23 mouse cellular contexts compared by ENCODE assay signal in the genomic region with DNA sequence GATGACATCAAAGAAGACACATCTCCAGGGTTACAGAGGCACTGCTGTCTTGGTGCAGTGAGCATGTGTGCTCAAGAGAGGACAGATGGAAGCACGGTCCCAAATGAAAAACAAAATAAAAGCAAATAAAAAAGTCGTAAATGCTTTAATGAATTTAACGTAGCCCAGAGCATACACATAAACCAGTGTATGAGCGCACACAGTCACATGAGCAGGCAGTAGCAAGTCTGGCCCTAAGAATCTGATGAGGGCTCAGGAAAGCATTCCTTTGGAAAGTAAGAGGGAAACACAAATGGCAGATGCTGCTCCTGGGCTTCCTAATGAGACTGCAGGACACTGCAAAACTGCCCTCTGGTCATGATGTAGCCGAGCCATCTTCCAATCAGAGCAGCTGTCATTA. TPM values are rescaled to one million over a fixed set of nuclear protein-coding genes. Genes with fewer than 3 reads are reported as not detected.
DNase-seq lines count a peak whose midpoint lies in the region; ATAC-seq lines count a peak whose summit lies in the region.
"Had no signal": no experiment of that assay in that cellular context is flagged by ENCODE, and none has a peak within 500 bp of the region (broad histone marks: within the 10 kb centered on the region; RNA-seq: fewer than 3 reads in every experiment).

No protein-coding gene starts in this region.

- 0 out of 2 replicates have a peak overlapping the region, but pooled peaks have one; percentile 32 for H3K27ac ChIP-seq in hindbrain, embryonic 14.5 days
- H3K27ac ChIP-seq in hindbrain, embryonic 12.5 days, result no peak overlapping the region
- no peak overlapping the region for H3K27ac ChIP-seq in midbrain, embryonic 15.5 days
- no peak overlapping the region for H3K27ac ChIP-seq in midbrain, embryonic 16.5 days (ENCODE audit: low read length)
- peak overlapping the region; percentile 53; the same call in 1 of the 2 replicates for H3K27ac ChIP-seq in limb, embryonic 11.5 days (replicated peaks; ENCODE audit: low read depth, low read length)
- 0 out of 2 replicates have a peak overlapping the region, but pooled peaks have one; percentile 10 for H3K27ac ChIP-seq in neural tube, embryonic 14.5 days (ENCODE audit: low read depth, low read length)
- H3K27ac ChIP-seq: embryonic facial prominence, embryonic 10.5 days; heart, embryonic 13.5 days had no signal

- DNase-seq in hindbrain, embryonic 14.5 days (ENCODE audit: low spot score), result no peak
- no peak for DNase-seq in limb, embryonic 11.5 days (ENCODE audit: low spot score)
- DNase-seq in testis, postnatal 10 days (ENCODE audit: low spot score), result no peak
- DNase-seq in layer of hippocampus, adult 11-12 months (ENCODE audit: low spot score), result no peak
- DNase-seq: adrenal gland, postnatal 14 days; cerebellum, adult 2 months; cerebellum, postnatal 10 days; gastrocnemius, postnatal 36 days; heart, adult 11 months; heart, postnatal 4 days had no signal

- no peak overlapping the region for H3K4me2 ChIP-seq in hindbrain, embryonic 14.5 days (replicated peaks)
- H3K4me2 ChIP-seq in hindbrain, embryonic 12.5 days (replicated peaks), result no peak overlapping the region
- H3K4me2 ChIP-seq in midbrain, embryonic 15.5 days, result no peak overlapping the region
- H3K4me2 ChIP-seq in midbrain, embryonic 16.5 days (ENCODE audit: low read length), result no peak overlapping the region
- no peak overlapping the region for H3K4me2 ChIP-seq in limb, embryonic 11.5 days (ENCODE audit: low read depth, severe bottlenecking)
- no peak overlapping the region for H3K4me2 ChIP-seq in neural tube, embryonic 14.5 days (ENCODE audit: low read depth, low read length)
- H3K4me2 ChIP-seq: heart, embryonic 13.5 days had no signal

- H3K9ac ChIP-seq in hindbrain, embryonic 14.5 days, result no peak overlapping the region; the same call in 1 of the 2 replicates
- H3K9ac ChIP-seq in hindbrain, embryonic 12.5 days, result no peak overlapping the region
- no peak overlapping the region for H3K9ac ChIP-seq in midbrain, embryonic 15.5 days
- no peak overlapping the region for H3K9ac ChIP-seq in midbrain, embryonic 16.5 days (ENCODE audit: low read depth, low read length)
- H3K9ac ChIP-seq in limb, embryonic 11.5 days (ENCODE audit: low read length), result no peak overlapping the region
- H3K9ac ChIP-seq in neural tube, embryonic 14.5 days (replicated peaks; ENCODE audit: low read depth, low read length), result no peak overlapping the region
- H3K9ac ChIP-seq: heart, embryonic 13.5 days had no signal

- H3K9me3 ChIP-seq in hindbrain, embryonic 14.5 days (ENCODE audit: control insufficient read depth, low read length), result no peaks in the 10 kb centered on the region
- H3K9me3 ChIP-seq in hindbrain, embryonic 12.5 days (replicated peaks), result 0 out of 2 replicates have a peak, but pooled peaks cover 2% of the 10 kb centered on the region
- no peaks in the 10 kb centered on the region for H3K9me3 ChIP-seq in midbrain, embryonic 15.5 days
- H3K9me3 ChIP-seq in midbrain, embryonic 16.5 days (replicated peaks; ENCODE audit: control insufficient read depth, low read length, poor library complexity, severe bottlenecking), result no peaks in the 10 kb centered on the region
- H3K9me3 ChIP-seq in limb, embryonic 11.5 days (ENCODE audit: control insufficient read depth, low read length), result no peaks in the 10 kb centered on the region
- H3K9me3 ChIP-seq in neural tube, embryonic 14.5 days (ENCODE audit: control insufficient read depth, low read length), result no peaks in the 10 kb centered on the region
- H3K9me3 ChIP-seq: heart, embryonic 13.5 days had no signal

- peaks cover 45% of the 10 kb centered on the region for H3K36me3 ChIP-seq in hindbrain, embryonic 14.5 days (replicated peaks; ENCODE audit: control insufficient read depth, insufficient read depth)
- H3K36me3 ChIP-seq in hindbrain, embryonic 12.5 days, result peaks cover 43% of the 10 kb centered on the region
- peaks cover 17% of the 10 kb centered on the region; the same call in 1 of the 2 replicates for H3K36me3 ChIP-seq in midbrain, embryonic 15.5 days (replicated peaks)
- peaks cover 13% of the 10 kb centered on the region for H3K36me3 ChIP-seq in midbrain, embryonic 16.5 days (ENCODE audit: control insufficient read depth, insufficient read depth, low read length)
- H3K36me3 ChIP-seq in limb, embryonic 11.5 days (ENCODE audit: control insufficient read depth, insufficient read depth, low read length), result peaks cover 19% of the 10 kb centered on the region
- H3K36me3 ChIP-seq in neural tube, embryonic 14.5 days (ENCODE audit: control insufficient read depth, insufficient read depth, low read length), result peaks cover 8% of the 10 kb centered on the region

- no peaks in the 10 kb centered on the region for H3K27me3 ChIP-seq in hindbrain, embryonic 14.5 days (ENCODE audit: control insufficient read depth, insufficient read depth, low read length)
- H3K27me3 ChIP-seq in hindbrain, embryonic 12.5 days, result no peaks in the 10 kb centered on the region
- H3K27me3 ChIP-seq in midbrain, embryonic 15.5 days (replicated peaks), result no peaks in the 10 kb centered on the region
- H3K27me3 ChIP-seq in midbrain, embryonic 16.5 days (ENCODE audit: control insufficient read depth, insufficient read depth, low read depth, low read length), result no peaks in the 10 kb centered on the region
- no peaks in the 10 kb centered on the region for H3K27me3 ChIP-seq in limb, embryonic 11.5 days (ENCODE audit: control insufficient read depth, insufficient read depth, low read length)
- H3K27me3 ChIP-seq in neural tube, embryonic 14.5 days (ENCODE audit: control insufficient read depth, insufficient read depth, low read length), result no peaks in the 10 kb centered on the region
- H3K27me3 ChIP-seq: CH12.LX; heart, embryonic 13.5 days; Patski had no signal

- no peak overlapping the region for H3K4me3 ChIP-seq in hindbrain, embryonic 14.5 days (replicated peaks; ENCODE audit: low read length)
- no peak overlapping the region for H3K4me3 ChIP-seq in hindbrain, embryonic 12.5 days
- no peak overlapping the region for H3K4me3 ChIP-seq in midbrain, embryonic 15.5 days
- H3K4me3 ChIP-seq in midbrain, embryonic 16.5 days (ENCODE audit: low read depth, low read length), result no peak overlapping the region
- H3K4me3 ChIP-seq in limb, embryonic 11.5 days (ENCODE audit: low read depth, low read length), result no peak overlapping the region
- H3K4me3 ChIP-seq in neural tube, embryonic 14.5 days (ENCODE audit: low read depth, low read length), result no peak overlapping the region
- H3K4me3 ChIP-seq: embryonic facial prominence, embryonic 10.5 days; heart, embryonic 13.5 days had no signal

- 67% methylated on average over 5 of the region's 5 CpGs for WGBS in hindbrain, embryonic 14.5 days
- WGBS in hindbrain, embryonic 12.5 days, result 85% methylated on average over 5 of the region's 5 CpGs
- WGBS in midbrain, embryonic 15.5 days, result 66% methylated on average over 5 of the region's 5 CpGs
- WGBS in midbrain, embryonic 16.5 days, result 67% methylated on average over 5 of the region's 5 CpGs
- 60% methylated on average over 5 of the region's 5 CpGs for WGBS in limb, embryonic 11.5 days
- 42% methylated on average over 5 of the region's 5 CpGs for WGBS in neural tube, embryonic 14.5 days

- H3K4me1 ChIP-seq in hindbrain, embryonic 14.5 days (replicated peaks; ENCODE audit: control insufficient read depth, insufficient read depth, low read length), result no peaks in the 10 kb centered on the region; the same call in 1 of the 2 replicates
- peaks cover 9% of the 10 kb centered on the region for H3K4me1 ChIP-seq in hindbrain, embryonic 12.5 days
- H3K4me1 ChIP-seq in midbrain, embryonic 15.5 days, result peaks cover 8% of the 10 kb centered on the region; the same call in 1 of the 2 replicates
- H3K4me1 ChIP-seq in midbrain, embryonic 16.5 days (ENCODE audit: control insufficient read depth, insufficient read depth, low read length), result peaks cover 7% of the 10 kb centered on the region; the same call in 1 of the 2 replicates
- no peaks in the 10 kb centered on the region for H3K4me1 ChIP-seq in limb, embryonic 11.5 days (ENCODE audit: control insufficient read depth, insufficient read depth, low read length)
- 0 out of 2 replicates have a peak, but pooled peaks cover 10% of the 10 kb centered on the region for H3K4me1 ChIP-seq in neural tube, embryonic 14.5 days (ENCODE audit: control insufficient read depth, insufficient read depth, low read length)
- H3K4me1 ChIP-seq: embryonic facial prominence, embryonic 10.5 days; heart, embryonic 13.5 days had no signal

- no peak for ATAC-seq in hindbrain, embryonic 14.5 days (ENCODE audit: low FRiP score)
- no peak for ATAC-seq in hindbrain, embryonic 12.5 days (ENCODE audit: low FRiP score)
- ATAC-seq in midbrain, embryonic 15.5 days (replicated peaks), result peak; percentile 52; the same call in 1 of the 2 replicates
- ATAC-seq in midbrain, embryonic 16.5 days, result no peak; the same call in 1 of the 2 replicates
- ATAC-seq in limb, embryonic 11.5 days (ENCODE audit: insufficient number of reproducible peaks, low FRiP score, low TSS enrichment, low read depth), result no peak
- no peak; the same call in 1 of the 2 replicates for ATAC-seq in neural tube, embryonic 14.5 days (ENCODE audit: low read depth)
- ATAC-seq: activated CD4-positive, CD25-positive, alpha-beta regulatory T cell, adult 4 months; forebrain, embryonic 14.5 days; hindbrain, embryonic 16.5 days; Patski had no signal

RNA-seq across cellular contexts. Expression of gene Tubgcp3, which starts 46.2 kb away (rescaled TPM):
- polyA plus RNA-seq in hindbrain, embryonic 14.5 days (2014; fragmentation: Nextera tagmentation; extraction: Ambion mirVana), result 39.6 and 43.9 TPM in 2 replicates
- 49.1 and 52.8 TPM in 2 replicates for polyA plus RNA-seq in hindbrain, embryonic 12.5 days (2016; fragmentation: Nextera tagmentation; extraction: Ambion mirVana)
- 40.8 and 42.2 TPM in 2 replicates for polyA plus RNA-seq in midbrain, embryonic 15.5 days (2015; fragmentation: Nextera tagmentation; extraction: Ambion mirVana)
- 42.5 TPM in 2 replicates for polyA plus RNA-seq in midbrain, embryonic 16.5 days (2015; fragmentation: Nextera tagmentation; extraction: Ambion mirVana)
- polyA plus RNA-seq in limb, embryonic 11.5 days (2014; fragmentation: Nextera tagmentation; extraction: Ambion mirVana), result 54.3 and 57.1 TPM in 2 replicates
- polyA plus RNA-seq in neural tube, embryonic 14.5 days (2014; fragmentation: Nextera tagmentation; extraction: Ambion mirVana), result 42.9 and 48.5 TPM in 2 replicates

RNA-seq across cellular contexts. Expression of gene Spaca7, which starts 53.1 kb away (rescaled TPM):
- polyA plus RNA-seq in hindbrain, embryonic 14.5 days (2014; fragmentation: Nextera tagmentation; extraction: Ambion mirVana), result not detected in 2 replicates
- not detected in 2 replicates for polyA plus RNA-seq in hindbrain, embryonic 12.5 days (2016; fragmentation: Nextera tagmentation; extraction: Ambion mirVana)
- polyA plus RNA-seq in midbrain, embryonic 15.5 days (2015; fragmentation: Nextera tagmentation; extraction: Ambion mirVana), result not detected in 2 replicates
- not detected in 2 replicates for polyA plus RNA-seq in midbrain, embryonic 16.5 days (2015; fragmentation: Nextera tagmentation; extraction: Ambion mirVana)
- polyA plus RNA-seq in limb, embryonic 11.5 days (2014; fragmentation: Nextera tagmentation; extraction: Ambion mirVana), result not detected in 2 replicates
- not detected in 2 replicates for polyA plus RNA-seq in neural tube, embryonic 14.5 days (2014; fragmentation: Nextera tagmentation; extraction: Ambion mirVana)
- polyA plus RNA-seq: activated CD4-positive, CD25-positive, alpha-beta regulatory T cell, adult 4 months; cerebellum, adult 2 months; embryonic facial prominence, embryonic 10.5 days; embryonic facial prominence, embryonic 14.5 days; forebrain, embryonic 14.5 days; heart, embryonic 13.5 days; heart, postnatal 0 days; hindbrain, embryonic 16.5 days had no signal

Comparison
In these comparisons a context has a peak if more than half of its experiments do, and no peak if none do; other contexts are left out.
1. H3K27ac ChIP-seq: peak in hindbrain, embryonic 14.5 days (single experiment), limb, embryonic 11.5 days (single experiment) and neural tube, embryonic 14.5 days (single experiment); none in hindbrain, embryonic 12.5 days (single experiment), midbrain, embryonic 15.5 days (single experiment) and midbrain, embryonic 16.5 days (single experiment).